Mouse (Mus musculus): Measurements from ENCODE around the gene Lap3.

The Lap3 gene

DNA sequence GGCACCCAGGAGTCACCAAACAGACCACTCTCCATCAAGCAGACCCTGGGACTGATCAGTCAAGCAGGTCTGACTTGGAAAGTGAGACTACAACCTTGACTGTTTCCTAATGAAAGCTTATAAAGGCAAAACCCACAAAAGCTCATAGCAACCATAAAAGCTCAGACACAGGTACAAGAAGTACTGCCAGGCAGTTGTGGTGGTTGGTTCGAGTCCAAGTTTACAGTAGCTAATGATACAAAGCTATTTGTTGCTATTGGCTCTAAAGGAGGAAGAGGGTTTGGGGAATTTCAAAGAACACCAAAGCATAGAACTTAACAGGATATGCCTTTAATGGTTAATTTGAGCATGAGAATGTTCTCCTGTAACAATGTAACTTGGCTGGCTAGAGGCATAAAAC, 9.5 kb upstream of the Lap3 start:
- CTCF ChIA-PET, result no interaction called here
- POLR2A ChIA-PET, result interaction anchor here in 1 of 4 experiments (0.8 kb wide), 1 partner anchor 33 kb away, joined by 3 read pairs; the partner anchor contains the start of gene Qdpr

DNA sequence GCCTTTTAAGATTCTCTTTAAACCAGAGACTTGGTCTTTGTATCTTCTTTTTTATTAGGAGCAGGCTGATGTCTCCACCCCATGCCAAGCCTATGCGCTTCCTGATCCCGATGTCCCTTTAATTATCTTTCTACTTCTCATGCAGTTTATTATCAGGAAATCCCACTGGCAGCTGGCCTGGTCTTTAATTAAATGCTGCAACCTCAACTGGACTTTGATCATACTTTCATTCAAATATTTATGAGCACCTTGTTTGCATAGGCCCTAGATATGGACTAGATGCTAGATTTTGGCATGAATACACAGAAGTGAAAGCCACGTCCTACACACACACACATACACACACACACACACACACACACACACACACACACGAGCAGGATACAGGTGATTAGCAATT, 1.4 kb upstream of the Lap3 start:
- CTCF ChIA-PET, result interaction anchor here in 1 of 4 experiments (0.8 kb wide), 1 partner anchor 42 kb away, joined by 3 read pairs; no protein-coding TSS in a partner anchor
- POLR2A ChIA-PET, result interaction anchor here in 2 of 4 experiments (0.7 to 16.9 kb wide), 12 partner anchors 13 to 178 kb away, joined by 3 to 249 read pairs (median 4); partner anchors contain the start of genes Ncapg (in 2 of the 2), Qdpr (in 2 of the 2) and Fam184b (in 1 of the 2)

DNA sequence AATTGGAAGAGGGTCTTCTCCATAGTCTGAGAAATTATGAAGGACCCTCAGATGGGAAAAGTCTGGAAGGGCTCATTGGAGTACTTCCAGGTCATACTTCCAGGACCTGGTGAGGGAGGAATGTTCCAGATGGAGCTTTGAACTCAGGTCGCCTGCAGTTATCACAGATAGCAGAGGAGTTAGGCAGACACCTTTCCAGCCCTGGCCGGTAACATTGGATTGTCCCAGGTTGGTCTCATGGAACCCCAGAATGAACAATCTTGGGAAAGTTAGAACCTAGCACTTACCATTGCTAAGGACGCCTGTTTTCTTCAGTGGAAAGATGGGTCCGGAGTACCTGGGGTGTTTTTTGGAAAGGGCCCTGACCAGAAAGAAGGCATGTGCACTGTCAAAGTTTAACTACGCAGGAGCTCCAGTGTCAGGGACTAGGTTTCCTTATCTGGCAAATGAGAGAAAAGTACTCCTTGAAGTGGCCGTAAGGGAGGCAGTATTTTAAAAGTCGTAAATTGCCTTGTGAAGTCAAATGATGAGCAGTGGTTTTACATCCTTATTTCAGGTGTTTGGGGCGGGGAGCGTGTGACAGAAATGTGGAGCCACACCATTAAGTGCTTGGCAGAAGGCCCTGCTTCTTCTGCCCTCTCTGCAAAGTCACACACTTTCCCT, 1.1 kb downstream of the Lap3 start:
- CTCF ChIA-PET, result no interaction called here
- POLR2A ChIA-PET, result interaction anchor here in 2 of 4 experiments (0.6 to 16.9 kb wide), 19 partner anchors 8 to 176 kb away, joined by 3 to 249 read pairs (median 5); partner anchors contain the start of genes Ncapg (in 2 of the 2) and Qdpr (in 2 of the 2)

DNA sequence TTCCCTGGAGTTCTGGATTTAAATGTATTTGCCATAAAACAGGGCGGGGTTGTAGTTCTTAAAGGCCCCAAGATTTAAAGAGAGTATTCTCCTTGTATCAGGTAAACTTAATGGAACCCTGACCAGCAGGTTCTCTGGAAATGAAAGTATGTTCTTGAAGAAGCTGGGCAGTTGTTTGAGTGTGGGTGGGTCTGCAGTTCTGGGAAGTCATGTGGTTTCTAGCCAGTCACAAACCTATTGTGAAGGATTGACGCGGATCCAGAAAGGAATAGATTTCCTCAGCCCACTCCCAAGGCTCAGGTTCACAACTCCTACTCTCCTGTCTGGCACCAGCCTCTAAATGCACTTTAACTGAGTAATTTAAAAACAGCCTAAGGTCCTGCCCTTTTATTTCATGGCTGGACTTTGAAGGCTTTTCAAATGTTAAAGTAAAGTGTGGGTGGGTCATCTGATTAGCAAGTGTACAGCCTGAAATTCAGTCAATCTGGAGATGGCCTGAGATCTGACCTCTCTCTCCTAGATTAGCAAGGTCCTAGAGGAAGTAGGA, 2.3 kb downstream of the Lap3 start:
- ChIA-PET CTCF (interaction anchor here in 1 of 4 experiments (0.6 kb wide), 1 partner anchor 40 kb away, joined by 4 read pairs; no protein-coding TSS in a partner anchor), POLR2A (interaction anchor here (0.6 to 16.9 kb wide), 22 partner anchors 8 to 1847 kb away, joined by 3 to 249 read pairs (median 5); partner anchors contain the start of genes Ncapg (in 3 of the 4) and Qdpr (in 2 of the 4))

DNA sequence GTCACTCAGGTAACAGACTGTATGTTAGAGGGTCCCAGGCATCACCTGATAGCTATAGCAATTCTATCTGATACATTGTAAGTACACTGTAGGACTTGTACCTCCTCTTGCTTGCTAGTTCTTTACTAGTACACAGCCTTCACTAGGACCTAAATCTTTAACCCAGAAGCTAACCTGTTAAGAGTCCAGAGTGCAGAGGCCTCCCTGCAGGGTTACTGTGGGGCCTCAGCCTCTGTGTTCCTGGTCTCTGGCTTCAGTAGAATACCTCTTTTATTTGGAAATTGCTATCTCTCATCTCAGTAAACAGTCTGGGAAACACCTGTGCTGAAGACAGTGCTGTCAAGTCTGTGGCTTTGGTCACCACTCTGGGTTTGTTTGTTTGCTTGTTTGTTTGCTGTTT, 2.9 kb downstream of the Lap3 start:
- CTCF ChIA-PET, result no interaction called here
- POLR2A ChIA-PET, result interaction anchor here in 3 of 4 experiments (0.7 to 16.9 kb wide), 19 partner anchors 7 to 360 kb away, joined by 3 to 249 read pairs (median 7); partner anchors contain the start of genes Ncapg (in 3 of the 3) and Qdpr (in 2 of the 3)

DNA sequence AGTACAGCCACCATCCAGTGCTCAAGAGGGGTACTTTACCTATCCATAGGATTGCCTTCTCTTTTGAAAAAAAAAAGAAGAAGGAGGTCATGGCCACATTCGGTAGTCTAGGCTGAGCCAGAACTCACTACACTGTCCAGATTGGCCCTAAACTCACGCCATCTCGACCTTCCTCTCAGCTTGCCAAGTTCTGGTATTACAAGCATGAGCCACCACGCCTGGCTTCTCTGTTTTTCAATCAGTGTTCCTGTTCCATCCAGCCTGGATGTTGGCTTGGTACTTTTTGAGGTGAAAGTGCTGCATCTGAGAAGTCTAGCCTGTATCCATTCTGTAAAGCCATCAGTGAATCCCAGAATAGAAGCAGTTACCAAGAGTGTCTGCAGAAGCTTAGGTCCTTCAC, 3.3 kb downstream of the Lap3 start:
- CTCF ChIA-PET, result no interaction called here
- POLR2A ChIA-PET, result interaction anchor here in 3 of 4 experiments (0.8 to 16.9 kb wide), 15 partner anchors 9 to 174 kb away, joined by 3 to 249 read pairs (median 15); partner anchors contain the start of genes Ncapg (in 3 of the 3) and Qdpr (in 2 of the 3)

DNA sequence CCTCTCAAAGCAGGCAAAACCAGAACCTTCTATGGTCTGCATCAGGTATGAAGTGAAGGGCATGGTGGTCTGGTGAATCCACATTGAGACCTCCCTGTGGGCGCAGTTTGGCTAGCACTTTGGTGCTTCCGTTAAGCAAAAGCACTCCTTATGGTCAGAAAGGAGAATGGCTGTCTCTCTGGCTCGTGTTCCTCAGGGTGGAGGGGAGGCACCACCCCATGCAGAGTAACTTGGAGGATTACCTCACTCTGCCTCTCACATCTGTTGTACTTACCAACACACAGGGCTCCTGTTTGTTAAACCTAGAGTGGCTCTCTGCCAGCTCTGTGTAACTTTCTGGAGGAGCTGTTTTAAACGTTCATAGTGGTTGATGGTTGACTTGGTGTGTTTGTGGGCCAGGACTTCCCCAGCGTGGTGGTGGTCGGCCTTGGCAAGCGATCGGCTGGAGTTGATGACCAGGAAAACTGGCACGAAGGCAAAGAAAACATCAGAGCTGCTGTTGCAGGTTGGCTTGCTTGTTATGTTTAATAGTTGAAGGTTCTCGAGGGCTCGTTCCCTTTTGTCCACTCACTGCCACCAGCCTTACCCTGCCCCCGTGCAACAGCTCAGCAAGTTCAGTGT, 3.9 kb downstream of the Lap3 start:
- CTCF ChIA-PET, result no interaction called here
- POLR2A ChIA-PET, result interaction anchor here in 2 of 4 experiments (1.8 to 16.9 kb wide), 9 partner anchors 8 to 173 kb away, joined by 7 to 249 read pairs (median 15); partner anchors contain the start of genes Ncapg (in 2 of the 2) and Qdpr (in 2 of the 2)

DNA sequence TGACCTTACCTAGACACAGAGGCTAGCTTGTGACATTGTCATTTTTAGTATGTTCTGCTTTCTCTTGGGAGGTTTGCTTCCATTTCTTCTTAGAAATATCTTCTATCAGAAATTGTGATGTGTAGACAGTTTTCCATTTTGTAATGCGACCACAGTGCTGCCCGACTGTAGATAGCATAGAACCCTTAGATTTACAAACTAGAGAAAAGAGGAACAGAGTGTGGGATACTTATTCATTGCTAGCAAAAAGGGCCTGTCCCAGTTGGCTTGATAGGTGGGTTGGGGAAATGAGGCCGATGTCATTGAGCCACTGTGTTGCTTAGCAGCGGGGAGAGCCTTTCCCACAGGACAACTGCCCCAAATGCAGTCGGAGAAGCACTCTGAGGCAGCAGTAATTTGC, 4.4 kb downstream of the Lap3 start:
- POLR2A ChIA-PET, result interaction anchor here in 2 of 4 experiments (2.0 to 16.9 kb wide), 6 partner anchors 16 to 173 kb away, joined by 9 to 249 read pairs (median 15); partner anchors contain the start of genes Ncapg (in 2 of the 2) and Qdpr (in 1 of the 2)

DNA sequence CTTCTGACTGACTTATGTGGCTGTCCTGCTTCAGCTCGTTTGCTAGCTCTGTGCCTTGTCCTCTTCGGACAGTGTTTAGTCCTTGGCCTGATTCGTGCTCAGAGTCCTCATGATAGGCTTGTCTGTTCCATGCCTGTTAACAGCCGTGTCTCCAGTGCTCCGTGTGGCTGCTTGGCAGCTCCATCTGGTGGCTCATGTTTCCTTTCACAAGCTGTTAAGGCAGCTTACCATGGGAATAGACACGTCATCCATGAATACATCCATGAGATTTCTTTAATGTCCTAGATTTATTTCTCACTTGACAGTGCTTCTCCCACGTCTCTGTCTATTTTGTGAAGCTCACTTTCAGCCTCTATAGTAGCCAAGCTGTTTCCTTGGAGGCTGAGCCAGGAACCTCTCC, 16.9 kb downstream of the Lap3 start:
- ChIA-PET CTCF (no interaction called here), POLR2A (interaction anchor here in 3 of 4 experiments (0.9 to 13.6 kb wide), 8 partner anchors 8 to 160 kb away, joined by 3 to 249 read pairs (median 4); partner anchors contain the start of genes Lap3 (in 2 of the 3) and Ncapg (in 1 of the 3))

More for the DNA sequence above, 4.4 kb downstream of the Lap3 start:
- CTCF ChIA-PET, result no interaction called here

DNA sequence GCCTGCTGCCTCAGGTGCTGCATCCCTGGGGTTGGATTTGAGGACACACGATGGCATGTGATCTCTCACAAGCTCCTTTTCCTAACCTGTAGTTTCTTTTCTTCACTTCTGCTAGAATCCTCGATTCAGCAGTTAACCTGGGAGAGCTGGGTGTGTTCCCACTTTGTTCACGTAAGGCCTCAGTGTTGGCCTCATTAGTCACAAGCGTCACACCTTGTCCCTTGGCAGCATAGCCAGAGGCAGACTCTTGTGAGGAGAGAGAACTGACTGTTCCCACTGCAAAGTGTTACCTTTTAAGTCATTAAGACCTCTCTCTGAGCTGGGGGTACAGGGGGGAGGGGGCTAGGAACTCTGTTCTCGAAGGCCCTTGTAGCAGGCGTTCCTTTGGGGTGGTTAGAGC, 19.7 kb downstream of the Lap3 start:
- CTCF ChIA-PET, result interaction anchor here in 1 of 4 experiments (1.3 kb wide), 1 partner anchor 21 kb away, joined by 3 read pairs; no protein-coding TSS in a partner anchor
- POLR2A ChIA-PET, result interaction anchor here in 3 of 4 experiments (0.6 to 13.6 kb wide), 6 partner anchors 9 to 116 kb away, joined by 3 to 249 read pairs (median 4); partner anchors contain the start of genes Lap3 (in 1 of the 3) and Qdpr (in 1 of the 3)

DNA sequence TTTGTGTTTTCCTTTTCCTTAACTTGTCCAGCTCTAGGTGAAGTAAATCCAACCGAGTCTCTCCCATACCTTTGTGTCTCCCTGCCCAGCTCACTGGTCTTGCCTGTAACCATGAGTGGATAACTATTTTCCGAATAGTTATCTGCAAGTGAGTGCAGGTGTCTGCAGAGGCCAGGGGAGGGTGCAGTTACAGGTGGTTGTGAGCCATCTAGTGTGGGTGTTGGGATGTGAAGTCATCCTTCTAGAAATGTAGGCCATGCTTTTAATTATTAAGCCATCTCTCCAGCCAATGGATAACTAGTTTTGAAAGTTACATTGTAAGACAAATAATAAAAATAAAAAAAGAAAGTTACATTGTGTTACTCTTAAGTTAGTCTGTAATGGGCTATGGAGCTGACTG, 20.3 kb downstream of the Lap3 start:
- CTCF ChIA-PET, result interaction anchor here in 1 of 4 experiments (1.3 kb wide), 1 partner anchor 21 kb away, joined by 3 read pairs; no protein-coding TSS in a partner anchor
- POLR2A ChIA-PET, result interaction anchor here in 3 of 4 experiments (0.7 to 13.6 kb wide), 6 partner anchors 16 to 156 kb away, joined by 3 to 249 read pairs (median 8); partner anchors contain the start of genes Lap3 (in 1 of the 3), Ncapg (in 1 of the 3) and Qdpr (in 1 of the 3)

DNA sequence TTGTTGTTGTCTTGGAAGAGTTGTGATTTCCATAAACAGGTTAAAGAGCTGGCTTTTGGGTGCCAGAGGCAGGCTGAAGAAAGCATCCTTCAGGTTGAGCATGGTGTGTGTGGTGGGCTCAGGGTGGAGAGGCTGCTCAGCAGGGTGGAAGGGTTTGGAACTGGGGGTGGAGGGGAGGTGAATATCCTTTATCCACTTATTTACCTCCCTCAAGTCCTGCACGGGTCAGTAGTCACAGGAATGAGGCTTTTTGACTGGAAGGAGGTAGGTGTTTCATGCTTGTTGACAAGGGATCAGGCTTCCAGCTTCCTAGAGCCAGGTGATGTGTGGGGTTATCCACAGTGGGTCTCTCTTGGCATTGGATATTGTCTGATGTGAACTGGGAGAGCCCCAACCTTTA, 21.4 kb downstream of the Lap3 start:
- POLR2A ChIA-PET, result interaction anchor here in 1 of 4 experiments (0.9 to 13.6 kb wide), 6 partner anchors 12 to 169 kb away, joined by 3 to 249 read pairs (median 6); partner anchors contain the start of genes Lap3 and Ncapg
- CTCF ChIA-PET, result no interaction called here

DNA sequence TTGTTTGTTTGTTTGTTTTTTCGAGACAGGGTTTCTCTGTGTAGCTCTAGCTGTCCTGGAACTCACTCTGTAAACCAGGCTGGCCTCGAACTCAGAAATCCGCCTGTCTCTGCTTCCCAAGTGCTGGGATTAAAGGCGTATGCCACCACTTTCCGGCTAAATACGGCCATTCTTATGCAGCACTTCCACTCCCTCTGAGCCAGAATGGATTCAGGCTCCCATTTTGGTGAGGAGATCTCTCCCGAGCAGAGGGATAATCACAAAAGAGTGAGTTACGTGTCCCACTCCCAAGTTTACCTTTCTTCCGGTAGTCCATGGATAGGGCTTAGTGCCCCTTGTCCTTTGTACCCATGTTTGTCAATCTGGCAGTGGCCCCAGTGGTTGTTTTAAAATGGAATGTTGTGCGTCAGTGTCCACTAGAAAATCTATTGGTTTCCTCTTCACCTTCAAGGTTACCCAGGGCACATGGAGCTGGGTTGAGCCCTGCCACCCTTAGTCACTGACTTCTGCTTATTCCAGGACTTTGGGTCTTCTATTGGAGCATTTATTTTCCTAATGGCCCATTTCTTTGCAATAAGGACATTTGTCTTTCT, 22.1 kb downstream of the Lap3 start:
- POLR2A ChIA-PET, result interaction anchor here in 2 of 4 experiments (1.2 to 13.6 kb wide), 7 partner anchors 10 to 155 kb away, joined by 3 to 249 read pairs (median 6); partner anchors contain the start of genes Ncapg (in 2 of the 2) and Lap3 (in 1 of the 2)
- CTCF ChIA-PET, result interaction anchor here in 2 of 4 experiments (0.6 to 1.5 kb wide), 2 partner anchors 17 to 19 kb away, joined by 5 read pairs; no protein-coding TSS in a partner anchor

DNA sequence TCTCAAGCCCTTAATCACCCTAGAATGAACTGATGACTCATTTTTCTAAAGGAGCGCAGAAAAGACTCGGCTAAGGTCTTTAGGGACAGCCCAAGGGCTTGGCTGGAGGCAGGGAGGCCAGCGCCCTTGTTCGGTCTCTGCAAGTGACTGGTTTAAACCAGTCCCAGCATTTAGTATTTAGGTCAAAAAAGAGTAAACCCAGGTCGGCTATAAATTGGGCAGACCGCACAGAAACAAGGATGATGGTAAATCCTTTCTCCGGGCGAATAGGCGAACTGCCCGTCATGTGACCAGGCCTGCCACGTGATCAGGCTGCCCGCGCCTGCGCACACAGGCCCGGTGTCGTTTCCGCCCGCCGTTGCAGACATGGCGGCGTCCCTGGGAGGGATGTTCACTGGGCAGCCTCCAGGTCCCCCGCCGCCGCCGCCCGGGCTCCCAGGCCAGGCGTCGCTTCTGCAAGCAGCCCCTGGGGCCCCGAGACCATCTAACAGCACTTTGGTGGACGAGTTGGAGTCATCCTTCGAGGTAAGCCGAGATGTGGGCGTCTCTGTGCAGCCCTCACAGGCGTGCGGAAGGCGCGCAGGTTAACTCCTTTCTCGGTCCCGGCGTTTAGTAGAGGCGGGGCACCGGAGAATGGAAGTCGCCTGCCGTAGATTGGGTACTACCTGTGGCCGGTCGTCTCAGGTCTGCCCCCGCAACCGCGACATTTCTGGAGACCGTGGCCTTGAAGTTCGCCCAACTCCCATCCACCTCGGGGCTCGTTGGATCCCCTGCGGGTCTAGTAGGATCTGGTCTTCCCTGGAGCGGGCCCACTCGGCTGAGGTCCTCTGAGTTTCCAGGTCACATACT, 27.0 kb downstream of the Lap3 start, which contains the start of gene Med28:
Gene Med28, plus strand, starts transcription at position 270 of the 849 bp plus-strand sequence.
- POLR2A ChIA-PET, result interaction anchor here in 2 of 4 experiments (0.6 to 13.6 kb wide), 4 partner anchors 9 to 28 kb away, joined by 4 to 249 read pairs (median 5); partner anchors contain the start of gene Lap3 (in 1 of the 2)
- CTCF ChIA-PET, result no interaction called here

DNA sequence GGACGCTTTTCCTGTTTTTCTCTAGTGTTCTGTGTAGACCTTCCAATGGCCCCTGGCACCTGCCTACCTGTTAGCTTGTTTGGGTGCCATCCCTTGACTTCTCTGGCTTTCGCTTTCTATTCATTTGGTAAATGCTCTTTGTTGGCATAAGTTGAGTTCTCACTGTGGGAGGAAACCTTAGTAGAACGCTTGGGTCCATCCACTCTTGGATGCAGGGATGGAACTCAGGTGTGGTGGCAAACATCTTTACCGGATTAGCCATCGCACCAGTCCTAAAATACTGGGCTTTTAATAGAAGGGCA, 27.6 kb downstream of the Lap3 start:
- CTCF ChIA-PET, result no interaction called here
- POLR2A ChIA-PET, result interaction anchor here in 2 of 4 experiments (0.6 to 1.8 kb wide), 5 partner anchors 8 to 28 kb away, joined by 4 to 6 read pairs (median 4); no protein-coding TSS in a partner anchor

DNA sequence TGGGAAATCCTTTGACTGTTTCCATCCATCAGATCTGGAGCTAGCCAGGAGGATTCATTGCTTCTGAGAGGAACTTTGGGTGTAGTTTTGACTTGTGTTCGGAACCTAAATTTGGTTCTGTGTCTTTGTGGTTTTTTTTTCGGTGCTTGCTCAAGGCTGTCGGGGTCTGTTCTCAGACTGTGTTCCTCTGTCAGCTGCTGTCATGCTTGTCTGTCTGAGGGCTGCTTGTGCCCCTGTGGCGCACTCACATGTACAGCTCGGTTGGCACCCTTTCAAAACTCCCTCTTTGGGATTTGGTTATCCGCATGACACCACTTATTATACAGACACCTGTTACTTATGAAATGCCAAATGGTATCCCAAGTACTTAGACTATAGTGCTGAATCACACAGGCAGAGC, 28.4 kb downstream of the Lap3 start:
- CTCF ChIA-PET, result interaction anchor here in 1 of 4 experiments (0.9 kb wide), 1 partner anchor 12 kb away, joined by 7 read pairs; no protein-coding TSS in a partner anchor
- POLR2A ChIA-PET, result interaction anchor here in 3 of 4 experiments (0.5 to 2.1 kb wide), 16 partner anchors 9 to 148 kb away, joined by 3 to 8 read pairs (median 4); partner anchors contain the start of genes Ncapg (in 1 of the 3) and Qdpr (in 1 of the 3)

DNA sequence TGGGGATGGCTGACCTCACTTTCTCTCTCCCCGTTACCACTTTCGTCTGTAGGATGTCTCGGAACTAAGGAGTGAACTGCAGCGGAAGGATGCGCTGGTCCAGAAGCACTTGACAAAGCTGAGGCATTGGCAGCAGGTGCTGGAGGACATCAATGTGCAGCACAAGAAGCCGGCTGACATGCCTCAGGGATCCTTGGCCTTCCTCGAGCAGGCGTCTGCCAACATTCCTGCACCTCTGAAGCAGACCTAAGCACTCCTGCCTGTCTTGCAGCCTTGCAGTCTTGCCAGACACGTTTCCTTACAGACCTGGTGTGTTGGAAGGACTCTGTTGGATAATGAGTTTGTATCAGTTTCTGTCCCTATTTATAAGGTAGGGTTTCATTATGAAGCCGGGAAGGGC, 31.9 kb downstream of the Lap3 start:
- ChIA-PET POLR2A (interaction anchor here in 2 of 4 experiments (0.7 to 3.2 kb wide), 8 partner anchors 17 to 145 kb away, joined by 3 to 15 read pairs (median 5); partner anchors contain the start of genes Ncapg (in 2 of the 2) and Fam184b (in 1 of the 2)), CTCF (no interaction called here)

Data from embryonic stem cell, embryonic (primary cell).